Mouse (Mus musculus): ENCODE results near the gene Ep300. TPM values are rescaled to one million over a fixed set of nuclear protein-coding genes. Genes with fewer than 3 reads are reported as not detected.
"Not testable (repeated sequence)": the region's sequence is repeated elsewhere in the genome, so short reads cannot be mapped to it uniquely, and the experiment has no call there.

Ep300 gene
- polyA plus RNA-seq, 1 experiment from 2014 or later, result 27.6 TPM

DNA sequence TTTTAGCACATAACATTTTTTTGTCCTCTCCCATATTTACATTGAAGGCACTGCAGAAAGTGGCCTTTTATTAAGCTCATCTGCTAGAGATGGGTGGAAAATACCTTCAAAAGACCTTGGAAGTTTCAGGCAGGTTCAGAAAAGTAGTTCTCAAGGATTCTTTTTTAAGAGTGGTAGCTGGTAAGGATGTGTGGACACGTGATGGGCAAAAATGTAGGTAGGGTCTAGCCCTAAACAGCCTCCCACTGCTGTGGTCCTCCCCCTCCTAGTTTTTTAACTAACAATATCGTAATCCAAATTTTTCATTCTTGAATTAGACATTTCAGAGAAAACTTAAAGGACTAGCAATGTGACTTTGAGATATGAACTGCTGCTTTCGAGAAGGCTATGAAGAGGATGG, 685 bp upstream of the Ep300 start:
- DNase-seq (ENCODE audit: low spot score) (no peak), ATAC-seq (ENCODE audit: insufficient number of reproducible peaks, low FRiP score, low TSS enrichment, low read depth) (peak; percentile 4; the same call in 1 of the 2 replicates)
- H3K4me2 ChIP-seq (ENCODE audit: low read depth, severe bottlenecking), result peak overlapping the region; percentile 44
- H3K4me1 ChIP-seq (ENCODE audit: control insufficient read depth, insufficient read depth, low read length), result 0 out of 2 replicates have a peak, but pooled peaks cover 2% of the 10 kb centered on the region
- peak overlapping the region; percentile 51 for H3K9ac ChIP-seq (ENCODE audit: low read length)
- no peaks in the 10 kb centered on the region; the same call in 1 of the 2 replicates for H3K36me3 ChIP-seq (ENCODE audit: control insufficient read depth, insufficient read depth, low read length)
- 18% methylated on average over 3 of the region's 3 CpGs for WGBS
- peak overlapping the region; percentile 98 for H3K4me3 ChIP-seq (ENCODE audit: low read depth, low read length)
- peak overlapping the region; percentile 68 for H3K27ac ChIP-seq (replicated peaks; ENCODE audit: low read depth, low read length)
- no peaks in the 10 kb centered on the region for H3K9me3 ChIP-seq (ENCODE audit: control insufficient read depth, low read length)
- no peaks in the 10 kb centered on the region for H3K27me3 ChIP-seq (ENCODE audit: control insufficient read depth, insufficient read depth, low read length)

DNA sequence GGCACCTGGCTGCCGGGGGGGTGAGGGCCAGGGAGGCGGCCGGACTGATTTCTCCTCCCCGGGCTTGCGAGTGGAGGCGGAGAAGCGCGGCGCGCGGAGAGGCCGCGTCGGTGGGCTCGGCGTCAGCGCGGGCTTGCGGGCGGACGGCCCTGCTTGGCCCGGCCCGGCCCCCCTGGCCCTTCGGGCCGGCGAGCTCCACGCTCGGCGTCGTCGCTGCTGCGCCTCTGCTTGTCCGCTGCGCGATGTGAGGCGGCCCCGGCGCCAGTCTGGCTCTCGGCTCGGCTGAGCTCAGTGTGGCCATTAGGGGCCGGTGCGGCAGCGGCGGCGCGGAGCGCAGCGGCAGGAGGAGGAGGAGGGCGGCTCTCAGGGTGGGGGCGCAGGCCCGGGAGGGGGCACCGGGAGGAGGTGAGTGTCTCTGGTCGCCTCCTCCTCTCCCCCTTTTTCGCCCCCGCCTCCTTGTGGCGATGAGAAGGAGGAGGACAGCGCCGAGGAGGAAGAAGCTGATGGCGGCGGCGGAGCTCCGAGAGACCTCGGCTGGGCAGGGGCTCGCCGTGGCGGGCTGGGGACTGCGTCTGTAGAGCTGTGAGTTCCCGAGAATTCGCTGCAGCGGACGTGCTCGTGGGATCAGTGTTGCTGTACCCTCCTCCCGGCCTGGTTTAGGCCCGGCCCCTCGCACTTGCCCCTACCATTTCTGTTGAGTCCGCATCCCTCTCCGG, 753 bp downstream of the Ep300 start:
- Histone ChIP-seq H3K9me3 (ENCODE audit: control insufficient read depth, low read length) (no peaks in the 10 kb centered on the region), H3K27me3 (ENCODE audit: control insufficient read depth, insufficient read depth, low read length) (no peaks in the 10 kb centered on the region), H3K36me3 (ENCODE audit: control insufficient read depth, insufficient read depth, low read length) (peaks cover 2% of the 10 kb centered on the region), H3K9ac (ENCODE audit: low read length) (peak overlapping the region; percentile 100), H3K4me2 (ENCODE audit: low read depth, severe bottlenecking) (peak overlapping the region; percentile 70), H3K4me1 (ENCODE audit: control insufficient read depth, insufficient read depth, low read length) (0 out of 2 replicates have a peak, but pooled peaks cover 2% of the 10 kb centered on the region), H3K4me3 (ENCODE audit: low read depth, low read length) (peak overlapping the region; percentile 98), H3K27ac (replicated peaks; ENCODE audit: low read depth, low read length) (peak overlapping the region; percentile 100)
- ATAC-seq (ENCODE audit: insufficient number of reproducible peaks, low FRiP score, low TSS enrichment, low read depth) (peak; percentile 65; the same call in 1 of the 2 replicates), DNase-seq (ENCODE audit: low spot score) (peak; percentile 82)
- 0% methylated on average over 64 of the region's 77 CpGs for WGBS

GRCm38 (mm10) chr15:81586466-81586865, 1.3 kb downstream of the Ep300 start:
- H3K4me3 ChIP-seq (ENCODE audit: low read depth, low read length), result peak overlapping the region; percentile 98
- peak overlapping the region; percentile 100 for H3K9ac ChIP-seq (ENCODE audit: low read length)
- H3K9me3 ChIP-seq (ENCODE audit: control insufficient read depth, low read length), result no peaks in the 10 kb centered on the region
- peaks cover 2% of the 10 kb centered on the region for H3K36me3 ChIP-seq (ENCODE audit: control insufficient read depth, insufficient read depth, low read length)
- WGBS, result under 1% methylated on average over 28 of the region's 28 CpGs
- ATAC-seq (ENCODE audit: insufficient number of reproducible peaks, low FRiP score, low TSS enrichment, low read depth), result no peak
- no peaks in the 10 kb centered on the region for H3K27me3 ChIP-seq (ENCODE audit: control insufficient read depth, insufficient read depth, low read length)
- H3K27ac ChIP-seq (replicated peaks; ENCODE audit: low read depth, low read length), result peak overlapping the region; percentile 100
- H3K4me1 ChIP-seq (ENCODE audit: control insufficient read depth, insufficient read depth, low read length), result 0 out of 2 replicates have a peak, but pooled peaks cover 2% of the 10 kb centered on the region
- H3K4me2 ChIP-seq (ENCODE audit: low read depth, severe bottlenecking), result peak overlapping the region; percentile 70
- no peak for DNase-seq (ENCODE audit: low spot score)

DNA sequence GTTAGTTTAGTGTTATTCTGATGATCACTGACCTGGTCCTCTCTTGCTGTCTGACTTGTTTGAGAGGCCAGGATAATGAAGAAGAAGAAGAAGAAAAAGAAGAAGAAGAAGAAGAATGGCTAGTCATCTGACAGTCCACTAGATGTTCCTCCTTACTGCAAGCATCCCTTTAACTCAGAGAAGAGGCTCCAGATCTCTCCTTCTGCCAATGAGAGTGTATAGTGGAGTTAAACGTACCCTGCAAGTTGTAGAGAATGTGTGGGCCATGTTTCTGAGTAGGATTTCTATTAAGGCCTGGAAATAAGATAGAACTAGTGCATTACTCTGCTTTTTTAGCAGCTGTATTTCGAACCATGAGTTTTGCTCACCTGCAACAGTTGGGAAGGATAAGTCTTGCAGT, 2.5 kb downstream of the Ep300 start:
- 0 out of 2 replicates have a peak, but pooled peaks cover 2% of the 10 kb centered on the region for H3K4me1 ChIP-seq (ENCODE audit: control insufficient read depth, insufficient read depth, low read length)
- no peaks in the 10 kb centered on the region for H3K27me3 ChIP-seq (ENCODE audit: control insufficient read depth, insufficient read depth, low read length)
- H3K36me3 ChIP-seq (ENCODE audit: control insufficient read depth, insufficient read depth, low read length), result peaks cover 2% of the 10 kb centered on the region
- H3K27ac ChIP-seq (replicated peaks; ENCODE audit: low read depth, low read length), result no peak overlapping the region
- 55% methylated on average over 2 of the region's 2 CpGs for WGBS
- H3K4me3 ChIP-seq (ENCODE audit: low read depth, low read length), result peak overlapping the region; percentile 98
- DNase-seq (ENCODE audit: low spot score), result no peak
- peak overlapping the region; percentile 100 for H3K9ac ChIP-seq (ENCODE audit: low read length)
- ATAC-seq (ENCODE audit: insufficient number of reproducible peaks, low FRiP score, low TSS enrichment, low read depth), result no peak
- H3K4me2 ChIP-seq (ENCODE audit: low read depth, severe bottlenecking), result peak overlapping the region; percentile 70
- no peaks in the 10 kb centered on the region for H3K9me3 ChIP-seq (ENCODE audit: control insufficient read depth, low read length)

DNA sequence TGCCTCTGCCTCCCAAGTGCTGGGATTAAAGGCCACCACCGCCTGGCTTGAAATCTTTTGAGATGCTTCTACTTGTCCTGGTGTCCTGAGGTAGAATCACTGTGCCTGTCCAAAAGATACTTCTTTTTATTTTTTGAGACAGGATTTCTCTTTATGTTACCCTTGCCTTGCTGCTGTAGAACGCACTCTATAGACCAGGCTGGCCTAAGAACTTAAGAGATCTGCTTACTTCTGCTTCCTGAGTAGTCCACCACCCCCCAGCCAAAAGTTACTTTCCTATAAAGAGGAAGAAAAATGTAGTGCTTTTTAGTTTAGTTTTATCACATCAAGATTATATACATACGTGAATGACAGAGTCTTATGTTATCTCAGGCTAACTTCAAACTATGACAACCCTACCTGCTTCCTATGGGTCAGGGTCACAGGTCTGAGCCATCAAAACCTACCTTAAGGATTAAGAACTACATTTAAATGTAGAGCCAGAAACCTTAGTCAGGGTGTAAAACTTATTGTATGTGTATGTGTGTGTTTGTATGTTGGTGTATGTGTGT, 9.1 kb downstream of the Ep300 start:
- H3K4me2 ChIP-seq (ENCODE audit: low read depth, severe bottlenecking), result no peak overlapping the region
- 94% methylated on average over 3 of the region's 3 CpGs for WGBS
- H3K4me3 ChIP-seq (ENCODE audit: low read depth, low read length), result no peak overlapping the region
- H3K9me3 ChIP-seq (ENCODE audit: control insufficient read depth, low read length), result no peaks in the 10 kb centered on the region
- peaks cover 2% of the 10 kb centered on the region for H3K36me3 ChIP-seq (ENCODE audit: control insufficient read depth, insufficient read depth, low read length)
- ATAC-seq (ENCODE audit: insufficient number of reproducible peaks, low FRiP score, low TSS enrichment, low read depth) (no peak), DNase-seq (ENCODE audit: low spot score) (no peak)
- no peak overlapping the region for H3K27ac ChIP-seq (replicated peaks; ENCODE audit: low read depth, low read length)
- H3K27me3 ChIP-seq (ENCODE audit: control insufficient read depth, insufficient read depth, low read length), result no peaks in the 10 kb centered on the region
- no peak overlapping the region for H3K9ac ChIP-seq (ENCODE audit: low read length)
- no peaks in the 10 kb centered on the region for H3K4me1 ChIP-seq (ENCODE audit: control insufficient read depth, insufficient read depth, low read length)

GRCm38 (mm10) chr15:81598742-81599141, 13.6 kb downstream of the Ep300 start:
- H3K27ac ChIP-seq (replicated peaks; ENCODE audit: low read depth, low read length); H3K9ac ChIP-seq (ENCODE audit: low read length); DNase-seq (ENCODE audit: low spot score); H3K36me3 ChIP-seq (ENCODE audit: control insufficient read depth, insufficient read depth, low read length); H3K4me1 ChIP-seq (ENCODE audit: control insufficient read depth, insufficient read depth, low read length); H3K27me3 ChIP-seq (ENCODE audit: control insufficient read depth, insufficient read depth, low read length); H3K4me2 ChIP-seq (ENCODE audit: low read depth, severe bottlenecking); H3K9me3 ChIP-seq (ENCODE audit: control insufficient read depth, low read length); ATAC-seq (ENCODE audit: insufficient number of reproducible peaks, low FRiP score, low TSS enrichment, low read depth); H3K4me3 ChIP-seq (ENCODE audit: low read depth, low read length): not testable (repeated sequence)
- 94% methylated on average over 8 of the region's 8 CpGs for WGBS

- no peak overlapping the region for H3K4me3 ChIP-seq (ENCODE audit: low read depth, low read length)
- no peaks in the 10 kb centered on the region for H3K4me1 ChIP-seq (ENCODE audit: control insufficient read depth, insufficient read depth, low read length)
- H3K9me3 ChIP-seq (ENCODE audit: control insufficient read depth, low read length), result no peaks in the 10 kb centered on the region
- no peak overlapping the region for H3K4me2 ChIP-seq (ENCODE audit: low read depth, severe bottlenecking)
- no peak overlapping the region for H3K27ac ChIP-seq (replicated peaks; ENCODE audit: low read depth, low read length)
- no peak for DNase-seq (ENCODE audit: low spot score)
- H3K27me3 ChIP-seq (ENCODE audit: control insufficient read depth, insufficient read depth, low read length), result no peaks in the 10 kb centered on the region
- 92% methylated on average over 1 of the region's 1 CpGs for WGBS
- H3K9ac ChIP-seq (ENCODE audit: low read length), result no peak overlapping the region
- H3K36me3 ChIP-seq (ENCODE audit: control insufficient read depth, insufficient read depth, low read length), result peaks cover 9% of the 10 kb centered on the region
- ATAC-seq (ENCODE audit: insufficient number of reproducible peaks, low FRiP score, low TSS enrichment, low read depth), result no peak
Observed at GRCm38 (mm10) chr15:81605241-81605640, 20.1 kb downstream of the Ep300 start.

GRCm38 (mm10) chr15:81606634-81607033, 21.5 kb downstream of the Ep300 start:
- Histone ChIP-seq H3K9me3 (ENCODE audit: control insufficient read depth, low read length) (no peaks in the 10 kb centered on the region), H3K9ac (ENCODE audit: low read length) (no peak overlapping the region), H3K27me3 (ENCODE audit: control insufficient read depth, insufficient read depth, low read length) (no peaks in the 10 kb centered on the region), H3K27ac (replicated peaks; ENCODE audit: low read depth, low read length) (no peak overlapping the region), H3K4me2 (ENCODE audit: low read depth, severe bottlenecking) (no peak overlapping the region), H3K4me3 (ENCODE audit: low read depth, low read length) (no peak overlapping the region), H3K4me1 (ENCODE audit: control insufficient read depth, insufficient read depth, low read length) (no peaks in the 10 kb centered on the region), H3K36me3 (ENCODE audit: control insufficient read depth, insufficient read depth, low read length) (peaks cover 10% of the 10 kb centered on the region)
- WGBS, result 87% methylated on average over 1 of the region's 1 CpGs
- DNase-seq (ENCODE audit: low spot score) (no peak), ATAC-seq (ENCODE audit: insufficient number of reproducible peaks, low FRiP score, low TSS enrichment, low read depth) (no peak)

All from limb, embryonic 11.5 days (tissue).